Mouse (Mus musculus): ENCODE results near the gene Pgm5. TPM values are rescaled to one million over a fixed set of nuclear protein-coding genes. Genes with fewer than 3 reads are reported as not detected.

Gene Pgm5
- polyA plus RNA-seq, 1 experiment from 2014 or later, result 6.5 TPM

GRCm38 (mm10) chr19:24652342-24653019, 209.2 kb downstream of the Pgm5 start:
- WGBS, result 43% methylated on average over 6 of the region's 6 CpGs
- Histone ChIP-seq H3K9me3 (replicated peaks) (no peaks in the 10 kb centered on the region), H3K36me3 (no peaks in the 10 kb centered on the region), H3K27me3 (no peaks in the 10 kb centered on the region), H3K4me1 (no peaks in the 10 kb centered on the region), H3K27ac (replicated peaks) (no peak overlapping the region), H3K4me2 (replicated peaks) (no peak overlapping the region), H3K4me3 (replicated peaks) (no peak overlapping the region), H3K9ac (no peak overlapping the region)
- no peak for ATAC-seq (ENCODE audit: insufficient number of reproducible peaks, low FRiP score, low TSS enrichment, low read depth)

- Histone ChIP-seq H3K27me3 (no peaks in the 10 kb centered on the region), H3K4me2 (replicated peaks) (no peak overlapping the region), H3K4me3 (replicated peaks) (no peak overlapping the region), H3K27ac (replicated peaks) (no peak overlapping the region), H3K9me3 (replicated peaks) (no peaks in the 10 kb centered on the region), H3K36me3 (no peaks in the 10 kb centered on the region), H3K9ac (no peak overlapping the region), H3K4me1 (peaks cover 1% of the 10 kb centered on the region)
- no peak for ATAC-seq (ENCODE audit: insufficient number of reproducible peaks, low FRiP score, low TSS enrichment, low read depth)
- WGBS, result 27% methylated on average over 2 of the region's 2 CpGs
These were observed 210.1 kb downstream of the Pgm5 start for GRCm38 (mm10) chr19:24651595-24651994.

- ATAC-seq (ENCODE audit: insufficient number of reproducible peaks, low FRiP score, low TSS enrichment, low read depth), result no peak
These were observed 211.2 kb downstream of the Pgm5 start for GRCm38 (mm10) chr19:24650428-24650827.

GRCm38 (mm10) chr19:24648016-24648415, 213.6 kb downstream of the Pgm5 start:
- no peak overlapping the region for H3K9ac ChIP-seq
- no peak overlapping the region for H3K4me3 ChIP-seq (replicated peaks)
- H3K9me3 ChIP-seq (replicated peaks), result no peaks in the 10 kb centered on the region
- H3K27ac ChIP-seq (replicated peaks), result no peak overlapping the region
- ATAC-seq (ENCODE audit: insufficient number of reproducible peaks, low FRiP score, low TSS enrichment, low read depth), result no peak
- H3K4me1 ChIP-seq, result peaks cover 9% of the 10 kb centered on the region
- 82% methylated on average over 8 of the region's 8 CpGs for WGBS
- no peaks in the 10 kb centered on the region for H3K27me3 ChIP-seq
- no peaks in the 10 kb centered on the region for H3K36me3 ChIP-seq
- H3K4me2 ChIP-seq (replicated peaks), result no peak overlapping the region

More at GRCm38 (mm10) chr19:24650428-24650827, 211.2 kb downstream of the Pgm5 start:
- H3K4me1 ChIP-seq, result peaks cover 9% of the 10 kb centered on the region
- H3K36me3 ChIP-seq, result no peaks in the 10 kb centered on the region
- no peak overlapping the region for H3K4me2 ChIP-seq (replicated peaks)
- H3K9ac ChIP-seq, result no peak overlapping the region
- no peak overlapping the region for H3K27ac ChIP-seq (replicated peaks)
- no peaks in the 10 kb centered on the region for H3K27me3 ChIP-seq
- no peak overlapping the region for H3K4me3 ChIP-seq (replicated peaks)
- no peaks in the 10 kb centered on the region for H3K9me3 ChIP-seq (replicated peaks)
- WGBS, result 63% methylated on average over 8 of the region's 8 CpGs

GRCm38 (mm10) chr19:24646162-24646829, 215.4 kb downstream of the Pgm5 start:
- Histone ChIP-seq H3K4me1 (peaks cover 9% of the 10 kb centered on the region), H3K36me3 (no peaks in the 10 kb centered on the region), H3K27me3 (no peaks in the 10 kb centered on the region), H3K9me3 (replicated peaks) (no peaks in the 10 kb centered on the region), H3K27ac (replicated peaks) (no peak overlapping the region; the same call in 1 of the 2 replicates), H3K4me3 (replicated peaks) (no peak overlapping the region), H3K4me2 (replicated peaks) (no peak overlapping the region), H3K9ac (no peak overlapping the region)
- WGBS, result 41% methylated on average over 8 of the region's 8 CpGs
- ATAC-seq (ENCODE audit: insufficient number of reproducible peaks, low FRiP score, low TSS enrichment, low read depth), result no peak

GRCm38 (mm10) chr19:24644971-24645370, 216.7 kb downstream of the Pgm5 start:
- H3K36me3 ChIP-seq, result no peaks in the 10 kb centered on the region
- no peak overlapping the region for H3K4me2 ChIP-seq (replicated peaks)
- no peak overlapping the region for H3K27ac ChIP-seq (replicated peaks)
- ATAC-seq (ENCODE audit: insufficient number of reproducible peaks, low FRiP score, low TSS enrichment, low read depth), result no peak
- H3K4me3 ChIP-seq (replicated peaks), result no peak overlapping the region
- H3K9ac ChIP-seq, result no peak overlapping the region
- WGBS, result 60% methylated on average over 10 of the region's 10 CpGs
- H3K27me3 ChIP-seq, result no peaks in the 10 kb centered on the region
- H3K4me1 ChIP-seq, result peaks cover 9% of the 10 kb centered on the region
- H3K9me3 ChIP-seq (replicated peaks), result no peaks in the 10 kb centered on the region

- no peak overlapping the region for H3K9ac ChIP-seq
- H3K36me3 ChIP-seq, result no peaks in the 10 kb centered on the region
- ATAC-seq (ENCODE audit: insufficient number of reproducible peaks, low FRiP score, low TSS enrichment, low read depth), result no peak
- H3K27ac ChIP-seq (replicated peaks), result no peak overlapping the region
- H3K9me3 ChIP-seq (replicated peaks), result no peaks in the 10 kb centered on the region
- no peak overlapping the region for H3K4me3 ChIP-seq (replicated peaks)
- H3K27me3 ChIP-seq, result no peaks in the 10 kb centered on the region
- no peak overlapping the region for H3K4me2 ChIP-seq (replicated peaks)
- peaks cover 1% of the 10 kb centered on the region; the same call in 1 of the 2 replicates for H3K4me1 ChIP-seq
- WGBS, result 83% methylated on average over 6 of the region's 6 CpGs
These were observed 220.7 kb downstream of the Pgm5 start for GRCm38 (mm10) chr19:24640982-24641381.

- WGBS, result 82% methylated on average over 6 of the region's 6 CpGs
- H3K36me3 ChIP-seq, result no peaks in the 10 kb centered on the region
- H3K9ac ChIP-seq, result no peak overlapping the region
- ATAC-seq (ENCODE audit: insufficient number of reproducible peaks, low FRiP score, low TSS enrichment, low read depth), result no peak
- H3K4me1 ChIP-seq, result no peaks in the 10 kb centered on the region
- no peaks in the 10 kb centered on the region for H3K27me3 ChIP-seq
- no peaks in the 10 kb centered on the region for H3K9me3 ChIP-seq (replicated peaks)
- no peak overlapping the region for H3K4me2 ChIP-seq (replicated peaks)
- no peak overlapping the region for H3K4me3 ChIP-seq (replicated peaks)
- no peak overlapping the region for H3K27ac ChIP-seq (replicated peaks)
These were observed 223.7 kb downstream of the Pgm5 start for GRCm38 (mm10) chr19:24637988-24638387.

GRCm38 (mm10) chr19:24636616-24637015, 225.0 kb downstream of the Pgm5 start:
- H3K36me3 ChIP-seq, result no peaks in the 10 kb centered on the region
- no peak for ATAC-seq (ENCODE audit: insufficient number of reproducible peaks, low FRiP score, low TSS enrichment, low read depth)
- no peaks in the 10 kb centered on the region for H3K9me3 ChIP-seq (replicated peaks)
- 77% methylated on average over 10 of the region's 10 CpGs for WGBS
- H3K4me1 ChIP-seq, result no peaks in the 10 kb centered on the region
- no peaks in the 10 kb centered on the region; the same call in 1 of the 2 replicates for H3K27me3 ChIP-seq
- H3K9ac ChIP-seq, result no peak overlapping the region
- H3K4me3 ChIP-seq (replicated peaks), result no peak overlapping the region
- no peak overlapping the region for H3K4me2 ChIP-seq (replicated peaks)
- no peak overlapping the region for H3K27ac ChIP-seq (replicated peaks)

- H3K27ac ChIP-seq (replicated peaks), result no peak overlapping the region
- ATAC-seq (ENCODE audit: insufficient number of reproducible peaks, low FRiP score, low TSS enrichment, low read depth), result no peak
- H3K4me2 ChIP-seq (replicated peaks), result no peak overlapping the region
- no peaks in the 10 kb centered on the region for H3K4me1 ChIP-seq
- WGBS, result 8% methylated on average over 7 of the region's 7 CpGs
- no peaks in the 10 kb centered on the region; the same call in 1 of the 2 replicates for H3K27me3 ChIP-seq
- H3K9ac ChIP-seq, result no peak overlapping the region
- H3K9me3 ChIP-seq (replicated peaks), result no peaks in the 10 kb centered on the region
- H3K4me3 ChIP-seq (replicated peaks), result no peak overlapping the region
- H3K36me3 ChIP-seq, result no peaks in the 10 kb centered on the region
These were observed 227.1 kb downstream of the Pgm5 start for GRCm38 (mm10) chr19:24634602-24635001.
